Mouse (Mus musculus) G1E-ER4 (cell line): ENCODE data around the gene Hmgn1. TPM values are rescaled to one million over a fixed set of nuclear protein-coding genes. Genes with fewer than 3 reads are reported as not detected.

Source experiments
- GATA1 ChIP-seq: IDR thresholded peaks from one replicate; pipeline ENCODE4 v1.8.0; 2012; ENCODE audit warnings: low read length, inconsistent platforms
- polyA plus RNA-seq: library from polyadenylated mRNA; stranded (reverse); fragments of >175 nt; gene quantifications from 2 replicates; pipeline ENCODE4 v1.2.3, GENCODE M21; 2012

Hmgn1 gene
- polyA plus RNA-seq, 1 experiment, result 255 TPM

- TF ChIP-seq GATA1, result no peak
Measured at GRCm38 (mm10) chr16:96148834-96149233, 21.3 kb upstream of the Hmgn1 start.

GRCm38 (mm10) chr16:96145814-96146213, 18.3 kb upstream of the Hmgn1 start:
- TF ChIP-seq GATA1, result no peak

DNA sequence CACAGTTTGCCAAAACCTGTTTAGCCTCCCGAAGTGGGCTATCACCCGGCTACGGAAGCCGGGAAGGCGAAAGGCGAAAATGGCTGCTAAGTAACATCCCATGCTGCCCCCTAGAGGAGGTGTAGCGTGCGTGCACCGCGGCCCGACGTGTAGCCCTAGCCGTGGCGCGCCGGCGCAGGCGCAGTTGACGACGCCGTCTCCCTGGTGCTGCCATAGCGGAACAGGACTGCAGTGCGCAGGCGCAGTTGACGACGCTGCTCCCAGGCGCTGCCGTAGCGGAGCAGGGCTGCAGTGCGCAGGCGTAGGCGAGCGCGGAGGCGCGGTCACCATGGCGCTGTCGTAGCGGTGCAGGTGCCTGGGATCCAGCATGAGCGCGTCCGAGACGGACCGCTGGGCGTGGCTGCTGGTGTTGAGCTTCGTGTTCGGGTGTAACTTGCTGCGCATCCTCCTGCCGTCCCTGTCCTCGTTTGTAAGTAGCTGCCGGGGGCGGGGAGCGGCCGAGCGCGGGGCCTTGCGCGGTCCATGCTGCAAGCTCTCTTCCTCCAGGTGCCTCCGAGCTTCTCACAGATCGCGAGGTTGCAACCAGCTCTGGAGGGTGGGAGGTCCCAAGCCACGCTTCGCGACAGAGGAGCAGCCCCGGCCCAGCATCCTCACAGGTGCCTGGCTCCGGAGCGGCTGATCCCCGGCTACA, 17.7 kb upstream of the Hmgn1 start, which contains the start of gene Wrb:
Wrb (plus strand) TSS at position 298 of the 691 bp plus-strand sequence.
- no peak for TF ChIP-seq GATA1

DNA sequence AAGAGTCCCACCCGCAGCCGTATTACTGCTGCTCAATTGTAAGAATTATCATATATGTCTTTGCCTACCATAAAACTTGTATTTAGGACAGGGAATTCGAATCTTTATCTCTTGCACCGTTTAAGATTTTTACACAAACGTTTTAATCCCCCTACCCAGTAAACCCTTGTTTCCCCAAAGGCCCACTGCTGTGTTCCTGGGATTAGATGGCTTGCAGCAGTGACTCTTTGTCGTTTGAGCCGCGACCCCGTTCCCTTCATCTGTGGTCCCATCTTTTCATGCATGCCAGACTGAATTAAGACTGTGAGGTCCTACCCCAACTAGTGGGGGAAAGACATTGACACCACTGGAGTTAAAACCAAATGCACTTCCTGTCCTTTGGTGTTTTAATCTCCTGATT, 937 bp upstream of the Hmgn1 start:
- no peak for TF ChIP-seq GATA1

DNA sequence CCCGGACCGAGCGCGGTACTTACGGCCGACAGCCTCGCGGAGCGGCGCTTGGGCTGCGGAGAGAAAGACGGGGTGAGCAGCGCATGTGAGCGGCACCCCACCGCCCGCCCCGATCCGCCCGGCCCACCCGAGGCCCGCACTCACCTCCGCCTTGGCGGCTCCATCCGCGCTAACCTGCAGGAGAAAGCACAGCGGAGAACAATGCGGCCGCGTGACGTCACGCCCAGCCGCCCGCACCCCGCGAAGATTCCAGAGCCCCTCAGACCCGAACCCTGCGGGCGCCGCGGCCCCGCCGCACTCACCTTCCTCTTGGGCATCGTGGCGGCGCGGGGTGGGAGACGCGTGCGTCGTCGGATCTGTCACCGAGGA, 257 bp downstream of the Hmgn1 start:
- TF ChIP-seq GATA1, result no peak

DNA sequence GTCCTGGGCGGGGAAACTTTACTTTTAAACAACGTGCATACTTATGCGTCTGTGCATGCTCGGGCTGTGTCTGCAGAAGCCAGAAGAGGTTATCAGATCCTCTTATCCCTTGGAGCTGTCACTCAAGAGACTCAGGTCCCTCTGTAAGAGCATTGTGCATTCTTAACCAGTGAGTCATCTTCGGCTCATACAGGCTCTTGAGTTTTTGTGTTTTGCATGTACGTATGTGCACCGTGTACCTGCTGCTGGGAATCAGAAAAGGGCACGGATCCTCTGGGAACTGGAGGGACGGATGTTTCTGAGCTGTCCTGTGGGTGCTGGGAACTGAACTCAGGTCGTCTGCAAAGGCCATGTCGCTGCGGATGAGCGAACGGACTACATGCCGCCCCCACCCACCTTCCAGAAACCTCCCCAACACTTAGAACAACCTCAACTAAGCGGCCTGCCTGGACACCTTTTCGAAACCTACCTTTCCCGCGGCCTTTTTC, 801 bp downstream of the Hmgn1 start:
- no peak for TF ChIP-seq GATA1

GRCm38 (mm10) chr16:96120022-96120623, 7.4 kb downstream of the Hmgn1 start:
- TF ChIP-seq GATA1, result no peak

DNA sequence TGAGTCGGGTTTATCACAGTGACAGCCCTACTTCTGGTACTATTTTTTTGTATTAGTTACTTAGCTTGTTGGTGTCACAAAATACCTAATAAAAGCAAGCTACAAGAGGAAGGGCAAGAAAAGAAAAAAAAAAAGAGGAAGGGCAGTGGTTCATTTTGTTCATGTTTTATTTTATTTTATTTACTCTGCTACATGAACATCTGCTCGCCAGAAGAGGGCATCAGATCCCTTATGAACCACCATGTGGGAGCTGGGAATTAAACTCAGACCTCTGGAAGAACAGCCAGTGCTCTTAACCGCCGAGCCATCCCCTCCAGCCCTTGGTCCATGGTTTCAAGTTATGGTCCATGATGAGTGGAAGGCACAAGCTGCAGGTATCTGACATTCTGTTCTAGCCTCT, 12.8 kb downstream of the Hmgn1 start:
- TF ChIP-seq GATA1, result no peak

GRCm38 (mm10) chr16:96112769-96113168, 14.8 kb downstream of the Hmgn1 start:
- no peak for TF ChIP-seq GATA1

DNA sequence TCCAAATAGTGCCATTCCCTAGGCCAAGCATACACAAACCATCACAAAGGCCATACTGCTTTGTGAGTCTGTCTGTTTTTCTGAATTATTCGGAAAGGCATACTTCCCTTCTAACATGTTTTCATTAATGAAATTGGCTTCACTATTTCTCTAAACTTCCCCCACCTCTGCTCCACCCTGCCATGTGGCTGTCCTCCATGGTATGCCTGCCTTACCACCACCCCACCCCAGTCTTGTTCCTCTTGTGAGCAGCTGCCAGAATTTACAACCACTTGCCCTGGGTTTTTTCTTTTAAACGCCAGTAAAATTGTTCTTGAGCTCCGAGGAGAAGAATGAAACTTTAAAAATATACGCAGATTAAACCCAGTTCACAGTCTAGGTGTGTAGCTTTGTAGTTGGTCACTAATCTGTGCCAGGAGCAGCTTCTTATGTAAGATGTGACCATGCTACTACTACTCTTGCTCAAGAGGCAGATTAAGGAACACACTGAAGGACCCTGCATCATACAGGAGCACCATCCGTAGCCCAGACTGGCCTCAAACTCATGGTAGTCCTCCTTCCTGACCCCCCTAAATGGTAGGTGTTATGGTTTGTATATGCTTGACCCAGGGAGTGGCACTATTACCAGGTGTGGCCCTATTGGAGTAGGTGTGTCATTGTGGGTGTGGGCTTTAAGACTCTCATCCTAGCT, 16.7 kb downstream of the Hmgn1 start:
- no peak for TF ChIP-seq GATA1

DNA sequence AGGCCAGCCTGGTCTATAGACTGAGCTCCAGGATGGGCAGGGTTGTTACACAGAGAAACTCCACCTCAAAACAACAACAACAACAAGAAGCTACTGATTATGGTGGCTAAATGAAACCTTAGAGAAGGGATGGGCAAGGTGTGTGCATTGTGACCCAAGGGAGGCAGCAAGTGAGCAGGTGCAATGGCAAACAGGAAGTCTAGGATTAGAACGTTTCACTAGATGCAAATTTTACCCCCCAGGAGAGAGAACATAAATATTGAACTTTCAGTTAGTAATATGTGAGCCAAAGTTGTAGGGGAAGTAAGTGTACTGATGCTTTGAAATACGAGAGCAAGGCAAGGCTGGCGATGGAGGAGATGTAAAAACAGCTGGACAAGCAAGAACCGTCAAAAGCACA, 17.9 kb downstream of the Hmgn1 start:
- TF ChIP-seq GATA1, result no peak

DNA sequence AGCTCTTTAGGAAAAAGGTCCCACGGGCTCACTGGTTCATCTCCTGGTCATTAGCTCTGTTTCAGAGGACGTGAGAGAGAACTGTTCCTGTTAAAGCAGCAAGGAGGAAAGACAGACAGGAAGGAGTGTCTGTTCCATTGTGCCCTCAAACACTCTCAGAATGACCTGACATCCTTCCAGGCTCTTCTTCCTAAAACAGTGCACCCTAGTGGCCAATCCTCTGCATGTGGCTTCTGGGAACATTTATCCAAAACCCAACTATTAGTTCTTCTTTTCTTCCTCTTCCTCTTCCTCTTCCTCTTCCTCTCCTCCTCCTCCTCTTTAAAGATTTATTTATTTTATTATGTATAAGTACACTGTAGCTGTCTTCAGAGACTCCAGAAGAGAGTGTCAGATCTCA, 24.5 kb downstream of the Hmgn1 start:
- TF ChIP-seq GATA1, result no peak

GRCm38 (mm10) chr16:96095966-96096365, 31.6 kb downstream of the Hmgn1 start:
- no peak for TF ChIP-seq GATA1

DNA sequence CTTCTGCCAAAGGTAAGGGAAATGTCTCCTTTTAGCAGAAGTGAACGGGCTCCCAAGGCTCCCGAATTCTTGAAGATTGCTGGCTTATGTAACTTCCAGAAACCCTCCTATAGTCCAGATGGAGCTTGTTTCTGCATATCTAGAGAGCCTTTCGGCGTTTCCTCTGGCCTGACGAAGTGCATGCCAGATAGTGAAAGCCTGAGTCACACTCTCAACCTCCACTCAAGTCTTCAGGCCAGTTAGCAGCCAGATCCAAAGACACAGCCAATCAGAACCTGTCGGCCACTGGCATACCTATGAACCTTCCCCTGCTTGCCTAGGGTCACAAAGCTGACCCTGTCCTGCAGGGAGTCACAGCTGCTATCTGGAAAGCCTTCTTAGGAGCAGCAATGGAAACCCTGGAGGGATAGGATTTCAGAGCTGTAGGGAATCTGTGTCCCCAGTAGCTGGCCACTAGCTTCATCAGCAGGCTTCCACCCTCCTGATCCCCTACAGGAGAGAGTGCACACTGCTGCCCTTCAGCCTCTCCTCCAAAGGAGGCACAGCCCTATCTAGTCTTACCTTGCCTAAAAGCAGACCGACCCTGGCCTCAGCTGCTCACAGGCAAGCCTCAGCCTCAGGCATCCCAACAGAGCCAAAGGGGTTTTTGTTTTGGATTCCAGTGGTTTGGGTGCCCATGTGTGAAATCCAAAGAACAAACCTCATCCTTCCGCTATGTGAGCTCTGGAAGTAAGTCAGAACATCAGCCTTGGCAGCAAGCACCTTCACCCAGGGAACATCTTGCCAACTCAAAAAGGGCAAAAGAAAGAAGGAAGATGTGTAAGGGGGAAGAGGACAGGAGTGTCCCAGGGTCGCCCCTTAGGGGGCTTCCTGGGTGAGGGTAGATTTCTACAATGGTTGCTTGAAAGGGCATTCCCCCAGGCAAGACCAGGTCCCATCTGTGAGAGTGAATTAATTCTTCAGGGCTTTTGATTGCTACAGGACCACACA, 35.7 kb downstream of the Hmgn1 start:
- no peak for TF ChIP-seq GATA1

DNA sequence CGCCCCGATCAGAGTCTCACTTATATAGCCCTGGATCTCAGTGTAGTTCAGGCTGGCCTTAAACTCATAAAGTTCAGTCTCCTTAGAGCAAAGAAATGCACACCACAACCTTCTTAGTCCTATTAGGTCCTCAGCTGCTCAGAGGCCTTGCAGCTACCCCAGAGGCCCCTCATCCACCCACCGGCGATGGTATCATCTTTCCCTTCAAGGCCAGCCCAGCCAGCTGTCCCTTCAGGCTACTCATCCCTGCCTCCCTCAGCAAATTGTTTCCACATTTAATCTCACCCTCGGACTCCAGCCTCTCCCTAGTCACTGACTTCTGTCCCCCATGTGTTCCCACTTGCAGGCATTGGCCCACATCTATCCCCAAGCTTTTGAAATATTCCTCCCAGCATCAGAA, 39.4 kb downstream of the Hmgn1 start:
- no peak for TF ChIP-seq GATA1

GRCm38 (mm10) chr16:96087436-96087835, 40.1 kb downstream of the Hmgn1 start:
- no peak for TF ChIP-seq GATA1

DNA sequence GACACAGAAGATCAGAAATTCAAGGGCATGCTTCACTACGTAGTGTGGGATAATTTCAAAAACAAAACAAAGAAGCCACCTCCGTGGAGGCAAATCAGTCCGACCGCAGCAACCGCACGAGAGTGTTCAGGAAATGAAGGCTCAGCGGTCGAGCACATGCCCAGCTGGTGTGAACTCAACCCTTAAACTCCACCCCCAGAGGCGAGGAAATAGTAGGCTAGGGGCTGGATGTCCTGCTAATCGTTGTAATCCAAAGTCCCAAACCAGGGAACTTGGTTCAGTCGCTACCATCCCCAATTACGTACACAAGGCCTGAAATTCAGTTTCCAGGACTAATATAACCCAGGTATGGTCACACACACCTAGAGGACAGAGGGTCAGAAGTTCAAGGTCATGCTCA, 40.5 kb downstream of the Hmgn1 start:
- TF ChIP-seq GATA1, result no peak
